Mouse (Mus musculus) left cerebral cortex, postnatal 36 days (tissue): Measurements from ENCODE around the gene Gpc6. TPM values are rescaled to one million over a fixed set of nuclear protein-coding genes. Genes with fewer than 3 reads are reported as not detected.

Experiments
- DNase-seq, 2 experiments: peaks; one replicate each; pipeline ENCODE4 v3.0.0; 2021 to 2022; ENCODE audit warnings: low spot score in 2 of 2, mixed read lengths in 1 of 2
- intact Hi-C: fragments of 180-260 bp; cut with DNase I; formaldehyde crosslinking; loops from one replicate; pipeline ENCODE4 v1.15.1; 2025
- total RNA-seq, 2 experiments: library from RNA; stranded (reverse); gene quantifications; 2 replicates each; pipeline ENCODE4 v1.2.3; 2021

Gpc6 gene
- total RNA-seq, 2 experiments from 2014 or later = 15.5 to 16.2 TPM

- DNase-seq = no peak
- intact Hi-C loops = no loop called here
These were observed 831.4 kb downstream of the Gpc6 start for GRCm38 (mm10) chr14:117756505-117756904.

GRCm38 (mm10) chr14:117757790-117758358 lies 832.8 kb downstream of the Gpc6 start:
- DNase-seq = no peak
- intact Hi-C loops = no loop called here

GRCm38 (mm10) chr14:117760830-117761517 lies 835.9 kb downstream of the Gpc6 start:
- intact Hi-C loops = no loop called here
- DNase-seq = no peak

GRCm38 (mm10) chr14:117762934-117763333 lies 837.8 kb downstream of the Gpc6 start:
- no peak for DNase-seq
- intact Hi-C loops = no loop called here

- intact Hi-C loops = no loop called here
- DNase-seq = no peak
These were observed 842.7 kb downstream of the Gpc6 start for GRCm38 (mm10) chr14:117767861-117768260.

- DNase-seq = peak; percentile 28 to 37
- intact Hi-C loops = no loop called here
These were observed 843.6 kb downstream of the Gpc6 start for GRCm38 (mm10) chr14:117768697-117769096.

- DNase-seq = no peak
- intact Hi-C loops = no loop called here
These were observed 848.3 kb downstream of the Gpc6 start for GRCm38 (mm10) chr14:117773373-117773772.

- intact Hi-C loops = no loop called here
- no peak for DNase-seq
These were observed 852.9 kb downstream of the Gpc6 start for GRCm38 (mm10) chr14:117777866-117778500.

GRCm38 (mm10) chr14:117778538-117779413 lies 853.7 kb downstream of the Gpc6 start:
- intact Hi-C loops = no loop called here
- DNase-seq = no peak

GRCm38 (mm10) chr14:117781724-117782123 lies 856.6 kb downstream of the Gpc6 start:
- intact Hi-C loops = no loop called here
- DNase-seq = no peak

- intact Hi-C loops = no loop called here
- no peak for DNase-seq
These were observed 858.7 kb downstream of the Gpc6 start for GRCm38 (mm10) chr14:117783671-117784262.

GRCm38 (mm10) chr14:117784960-117785359 lies 859.8 kb downstream of the Gpc6 start:
- intact Hi-C loops = no loop called here

GRCm38 (mm10) chr14:117785507-117786085 lies 860.5 kb downstream of the Gpc6 start:
- no peak for DNase-seq
- intact Hi-C loops = no loop called here

More at GRCm38 (mm10) chr14:117784960-117785359, 859.8 kb downstream of the Gpc6 start:
- no peak for DNase-seq

- no peak for DNase-seq
These were observed 861.5 kb downstream of the Gpc6 start for GRCm38 (mm10) chr14:117786647-117787046.

GRCm38 (mm10) chr14:117794874-117795273 lies 869.8 kb downstream of the Gpc6 start:
- intact Hi-C loops = no loop called here
- no peak for DNase-seq

More at GRCm38 (mm10) chr14:117786647-117787046, 861.5 kb downstream of the Gpc6 start:
- intact Hi-C loops = no loop called here

- DNase-seq = no peak
- intact Hi-C loops = no loop called here
These were observed 871.5 kb downstream of the Gpc6 start for GRCm38 (mm10) chr14:117796661-117797060.

GRCm38 (mm10) chr14:117800399-117800798 lies 875.3 kb downstream of the Gpc6 start:
- no peak for DNase-seq
- intact Hi-C loops = no loop called here

- intact Hi-C loops = no loop called here
- DNase-seq = no peak
These were observed 882.7 kb downstream of the Gpc6 start for GRCm38 (mm10) chr14:117807846-117808245.

- no peak for DNase-seq
- intact Hi-C loops = no loop called here
These were observed 883.2 kb downstream of the Gpc6 start for GRCm38 (mm10) chr14:117808326-117808725.
